Mouse (Mus musculus) c-Kit-positive CD71-positive TER-119-positive erythroid progenitor cells, embryonic 14.5 days (primary cell): ENCODE measurements around the gene Vac14.

Experiments
- DNase-seq: peaks from one replicate; pipeline ENCODE4 v3.0.0-alpha.2; 2013; ENCODE audit warnings: low spot score

Gene Vac14

GRCm38 (mm10) chr8:110687726-110688125 lies 69.3 kb downstream of the Vac14 start:
- no peak for DNase-seq

GRCm38 (mm10) chr8:110689961-110690360 lies 71.6 kb downstream of the Vac14 start:
- no peak for DNase-seq

- no peak for DNase-seq
Measured at GRCm38 (mm10) chr8:110694226-110694625, 75.8 kb downstream of the Vac14 start.

GRCm38 (mm10) chr8:110694826-110695225 lies 76.4 kb downstream of the Vac14 start:
- no peak for DNase-seq

GRCm38 (mm10) chr8:110695431-110695830 lies 77.0 kb downstream of the Vac14 start:
- no peak for DNase-seq

- DNase-seq = no peak
Measured at GRCm38 (mm10) chr8:110696051-110696450, 77.7 kb downstream of the Vac14 start.

GRCm38 (mm10) chr8:110697571-110697970 lies 79.2 kb downstream of the Vac14 start:
- no peak for DNase-seq

- no peak for DNase-seq
Measured at GRCm38 (mm10) chr8:110698098-110698497, 79.7 kb downstream of the Vac14 start.

GRCm38 (mm10) chr8:110699501-110699900 lies 81.1 kb downstream of the Vac14 start:
- DNase-seq = no peak

GRCm38 (mm10) chr8:110700561-110700960 lies 82.2 kb downstream of the Vac14 start:
- DNase-seq = no peak

- DNase-seq = no peak
Measured at GRCm38 (mm10) chr8:110702636-110703459, 84.5 kb downstream of the Vac14 start.

GRCm38 (mm10) chr8:110703460-110704061 lies 85.2 kb downstream of the Vac14 start:
- DNase-seq = no peak

GRCm38 (mm10) chr8:110704103-110704502 lies 85.7 kb downstream of the Vac14 start:
- no peak for DNase-seq

- DNase-seq = no peak
Measured at GRCm38 (mm10) chr8:110705391-110706287, 87.3 kb downstream of the Vac14 start.

- DNase-seq = no peak
Measured at GRCm38 (mm10) chr8:110706288-110706870, 88.0 kb downstream of the Vac14 start.

GRCm38 (mm10) chr8:110708429-110708828 lies 90.0 kb downstream of the Vac14 start:
- DNase-seq = no peak

- DNase-seq = no peak
Measured at GRCm38 (mm10) chr8:110710593-110710992, 92.2 kb downstream of the Vac14 start.

GRCm38 (mm10) chr8:110711271-110711934 lies 93.0 kb downstream of the Vac14 start:
- no peak for DNase-seq

- no peak for DNase-seq
Measured at GRCm38 (mm10) chr8:110713073-110713472, 94.7 kb downstream of the Vac14 start.

GRCm38 (mm10) chr8:110714827-110715519 lies 96.6 kb downstream of the Vac14 start:
- DNase-seq = no peak

- DNase-seq = no peak
Measured at GRCm38 (mm10) chr8:110716075-110716474, 97.7 kb downstream of the Vac14 start.
